Mouse (Mus musculus) liver, embryonic 11.5 days (tissue): Measurements from ENCODE around the gene Mfsd12. TPM values are rescaled to one million over a fixed set of nuclear protein-coding genes. Genes with fewer than 3 reads are reported as not detected.

Experiments
- ATAC-seq: fragments of 200-750 bp; cut with Nextera tagmentation; replicated peaks from 2 replicates; pipeline ENCODE4 v1.8.0; 2017; ENCODE audit warnings: moderate number of reproducible peaks, mild to moderate bottlenecking, moderate TSS enrichment, moderate library complexity; ENCODE audit not compliant: low FRiP score
- DNase-seq: peaks from one replicate; pipeline ENCODE4 v3.0.0-alpha.2; 2017; ENCODE audit warnings: low spot score
- H3K27ac ChIP-seq: fragments of 300-500 bp; sonication (generic); 2 replicates; pipeline ENCODE4 v1.5.1; 2014; ENCODE audit warnings: mild to moderate bottlenecking, low read depth, low read length, control low read depth
- H3K27me3 ChIP-seq: fragments of 300-500 bp; sonication (generic); replicated peaks from 2 replicates; pipeline ENCODE4 v1.6.1; 2014; ENCODE audit warnings: low read length, mixed read lengths; ENCODE audit not compliant: control insufficient read depth, insufficient read depth
- H3K36me3 ChIP-seq: fragments of 300-500 bp; sonication (generic); 2 replicates; pipeline ENCODE4 v1.6.1; 2014; ENCODE audit warnings: mild to moderate bottlenecking, low read length, moderate library complexity, mixed read lengths; ENCODE audit not compliant: control insufficient read depth, insufficient read depth
- H3K4me1 ChIP-seq: fragments of 300-500 bp; sonication (generic); replicated peaks from 2 replicates; pipeline ENCODE4 v1.6.1; 2014; ENCODE audit warnings: low read length, mixed read lengths; ENCODE audit not compliant: control insufficient read depth, insufficient read depth
- H3K4me2 ChIP-seq: fragments of 300-500 bp; sonication (generic); 2 replicates; pipeline ENCODE4 v1.6.1; 2014; ENCODE audit warnings: mild to moderate bottlenecking, control low read depth, moderate library complexity
- H3K4me3 ChIP-seq: fragments of 300-500 bp; sonication (generic); 2 replicates; pipeline ENCODE4 v1.5.1; 2014; ENCODE audit warnings: low read depth, low read length, control low read depth
- H3K9ac ChIP-seq: fragments of 300-500 bp; sonication (generic); 2 replicates; pipeline ENCODE4 v1.6.1; 2014; ENCODE audit warnings: low read depth, low read length, control low read depth
- H3K9me3 ChIP-seq: fragments of 300-500 bp; sonication (generic); 2 replicates; pipeline ENCODE4 v1.6.1; 2016; ENCODE audit warnings: low read length, inconsistent platforms, mixed read lengths; ENCODE audit not compliant: control insufficient read depth
- WGBS: fragments of 180-500 bp; shearing (Covaris S2); extraction: QIAGEN DNeasy Blood & Tissue Kit; methylation state at CpG from one replicate; pipeline ENCODE4 v1.1.7; 2014; 5-methylcytosine and 5-hydroxymethylcytosine counted together
- polyA plus RNA-seq: library from polyadenylated mRNA; unstranded; fragments of >200 nt; fragmentation: Nextera tagmentation; extraction: Ambion mirVana; gene quantifications from 2 replicates; pipeline ENCODE4 v1.2.1, GENCODE M21; 2014

Gene Mfsd12
- polyA plus RNA-seq, 1 experiment from 2014 or later, result 11.2 TPM

GRCm38 (mm10) chr10:81388505-81389055 is 31.3 kb downstream of the Mfsd12 start, which contains the start of gene Gm48552:
Gene Gm48552 (plus strand): TSS chr10:81389005.
- Histone ChIP-seq H3K27me3 (no peaks in the 10 kb centered on the region), H3K27ac (no peak within 1 kb of the TSS), H3K4me2 (no peak within 1 kb of the TSS), H3K9me3 (no peaks in the 10 kb centered on the region), H3K36me3 (peaks cover 25% of the 10 kb centered on the region), H3K4me1 (peaks cover 34% of the 10 kb centered on the region), H3K9ac (no peak within 1 kb of the TSS), H3K4me3 (no peak within 1 kb of the TSS)
- WGBS, result 71% methylated on average over 5 of the region's 5 CpGs
- DNase-seq (no peak), ATAC-seq (no peak)

GRCm38 (mm10) chr10:81389373-81389772 is 32.1 kb downstream of the Mfsd12 start:
- H3K4me3 ChIP-seq, result no peak overlapping the region
- 69% methylated on average over 3 of the region's 3 CpGs for WGBS
- H3K4me2 ChIP-seq, result no peak overlapping the region
- no peak for DNase-seq
- H3K27ac ChIP-seq, result no peak overlapping the region
- H3K9me3 ChIP-seq, result no peaks in the 10 kb centered on the region
- ATAC-seq, result no peak
- peaks cover 40% of the 10 kb centered on the region for H3K4me1 ChIP-seq
- no peak overlapping the region for H3K9ac ChIP-seq
- no peaks in the 10 kb centered on the region for H3K27me3 ChIP-seq
- H3K36me3 ChIP-seq, result peaks cover 25% of the 10 kb centered on the region

- Histone ChIP-seq H3K9me3 (no peaks in the 10 kb centered on the region), H3K4me1 (peaks cover 37% of the 10 kb centered on the region), H3K27ac (no peak overlapping the region), H3K9ac (no peak overlapping the region), H3K4me2 (no peak overlapping the region), H3K27me3 (no peaks in the 10 kb centered on the region), H3K36me3 (peaks cover 25% of the 10 kb centered on the region), H3K4me3 (no peak overlapping the region)
- DNase-seq (no peak), ATAC-seq (peak; percentile 59; the same call in 1 of the 2 replicates)
- 60% methylated on average over 23 of the region's 23 CpGs for WGBS
These were observed 32.7 kb downstream of the Mfsd12 start for GRCm38 (mm10) chr10:81389801-81390677.

GRCm38 (mm10) chr10:81390678-81390965 is 33.3 kb downstream of the Mfsd12 start:
- Histone ChIP-seq H3K4me1 (peaks cover 32% of the 10 kb centered on the region), H3K27me3 (no peaks in the 10 kb centered on the region), H3K27ac (no peak overlapping the region), H3K4me2 (no peak overlapping the region), H3K9ac (no peak overlapping the region), H3K36me3 (peaks cover 25% of the 10 kb centered on the region), H3K4me3 (no peak overlapping the region), H3K9me3 (no peaks in the 10 kb centered on the region)
- no peak for DNase-seq
- no peak for ATAC-seq
- WGBS, result 87% methylated on average over 13 of the region's 13 CpGs

- peaks cover 12% of the 10 kb centered on the region for H3K36me3 ChIP-seq
- H3K9ac ChIP-seq, result no peak overlapping the region
- H3K27ac ChIP-seq, result no peak overlapping the region
- DNase-seq (no peak), ATAC-seq (no peak)
- no peak overlapping the region for H3K4me2 ChIP-seq
- 71% methylated on average over 6 of the region's 6 CpGs for WGBS
- peaks cover 26% of the 10 kb centered on the region for H3K4me1 ChIP-seq
- no peak overlapping the region for H3K4me3 ChIP-seq
- no peaks in the 10 kb centered on the region for H3K27me3 ChIP-seq
- no peaks in the 10 kb centered on the region for H3K9me3 ChIP-seq
These were observed 35.0 kb downstream of the Mfsd12 start for GRCm38 (mm10) chr10:81392270-81392669.

- Histone ChIP-seq H3K27ac (no peak within 1 kb of the TSS; the same call in 1 of the 2 replicates), H3K4me2 (peak within 1 kb of the TSS; percentile 43)
These were observed 35.5 kb downstream of the Mfsd12 start, which contains the start of gene Smim24 for GRCm38 (mm10) chr10:81392781-81393185. Gene Smim24 (plus strand): TSS chr10:81393051.

GRCm38 (mm10) chr10:81393456-81394063 is 36.3 kb downstream of the Mfsd12 start:
- ATAC-seq, result no peak

More at GRCm38 (mm10) chr10:81392781-81393185, 35.5 kb downstream of the Mfsd12 start, which contains the start of gene Smim24:
- H3K9ac ChIP-seq, result peak within 1 kb of the TSS; percentile 11
- peaks cover 26% of the 10 kb centered on the region for H3K4me1 ChIP-seq
- WGBS, result 51% methylated on average over 14 of the region's 14 CpGs
- H3K4me3 ChIP-seq, result peak within 1 kb of the TSS; percentile 15
- no peak for DNase-seq
- no peaks in the 10 kb centered on the region for H3K9me3 ChIP-seq
- peaks cover 9% of the 10 kb centered on the region for H3K36me3 ChIP-seq
- no peaks in the 10 kb centered on the region for H3K27me3 ChIP-seq
- no peak for ATAC-seq

GRCm38 (mm10) chr10:81395127-81395526 is 37.8 kb downstream of the Mfsd12 start:
- Histone ChIP-seq H3K4me3 (no peak overlapping the region), H3K27ac (no peak overlapping the region), H3K36me3 (peaks cover 6% of the 10 kb centered on the region; the same call in 1 of the 2 replicates), H3K4me2 (no peak overlapping the region), H3K9ac (no peak overlapping the region), H3K27me3 (no peaks in the 10 kb centered on the region), H3K4me1 (peaks cover 14% of the 10 kb centered on the region), H3K9me3 (no peaks in the 10 kb centered on the region)
- DNase-seq (no peak), ATAC-seq (no peak)
- WGBS, result 13% methylated on average over 5 of the region's 5 CpGs

More at GRCm38 (mm10) chr10:81393456-81394063, 36.3 kb downstream of the Mfsd12 start:
- DNase-seq, result no peak
- 5% methylated on average over 19 of the region's 19 CpGs for WGBS
- peak overlapping the region; percentile 15 for H3K4me3 ChIP-seq
- peak overlapping the region; percentile 11 for H3K9ac ChIP-seq
- H3K27me3 ChIP-seq, result no peaks in the 10 kb centered on the region
- H3K36me3 ChIP-seq, result peaks cover 1% of the 10 kb centered on the region
- no peaks in the 10 kb centered on the region for H3K9me3 ChIP-seq
- no peak overlapping the region; the same call in 1 of the 2 replicates for H3K27ac ChIP-seq
- H3K4me1 ChIP-seq, result peaks cover 22% of the 10 kb centered on the region
- peak overlapping the region; percentile 43 for H3K4me2 ChIP-seq
